Mouse (Mus musculus) limb, embryonic 11.5 days (tissue): Measurements from ENCODE around the gene Nuak1. TPM values are rescaled to one million over a fixed set of nuclear protein-coding genes. Genes with fewer than 3 reads are reported as not detected.

Source experiments
- polyA plus RNA-seq: library from polyadenylated mRNA; unstranded; fragments of >200 nt; fragmentation: Nextera tagmentation; extraction: Ambion mirVana; gene quantifications from 2 replicates; pipeline ENCODE4 v1.2.1, GENCODE M21; 2014

Nuak1 gene
- polyA plus RNA-seq, 1 experiment from 2014 or later: 2.0 TPM

Other genes starting within 250 kb of the Nuak1 start
- gene Ckap4, start 93.5 kb upstream of the Nuak1 start, polyA plus RNA-seq: 75.8 and 87.6 TPM in 2 replicates
- gene Tcp11l2, start 136.0 kb upstream of the Nuak1 start, polyA plus RNA-seq: 7.2 and 8.0 TPM in 2 replicates
- gene Polr3b, start 181.7 kb upstream of the Nuak1 start, polyA plus RNA-seq: 19.8 TPM in 2 replicates